Mouse (Mus musculus) cerebellum, postnatal 36 days (tissue): ENCODE data around the gene Gm20812.
"Not testable (repeated sequence)": the region's sequence is repeated elsewhere in the genome, so short reads cannot be mapped to it uniquely, and the experiment has no call there.

Experiments used
- DNase-seq, 2 experiments: peaks; one replicate each; pipeline ENCODE4 v3.0.0; 2021 to 2022; ENCODE audit warnings: mixed read lengths in 2 of 2

Gene Gm20812

GRCm38 (mm10) chrY:12381681-12382080 is at the start of gene Gm20812:
Gene Gm20812 (plus strand): TSS chrY:12381981.
- DNase-seq = not testable (repeated sequence)
